Mouse (Mus musculus): ENCODE measurements around the gene Zfp511.

Gene Zfp511

DNA sequence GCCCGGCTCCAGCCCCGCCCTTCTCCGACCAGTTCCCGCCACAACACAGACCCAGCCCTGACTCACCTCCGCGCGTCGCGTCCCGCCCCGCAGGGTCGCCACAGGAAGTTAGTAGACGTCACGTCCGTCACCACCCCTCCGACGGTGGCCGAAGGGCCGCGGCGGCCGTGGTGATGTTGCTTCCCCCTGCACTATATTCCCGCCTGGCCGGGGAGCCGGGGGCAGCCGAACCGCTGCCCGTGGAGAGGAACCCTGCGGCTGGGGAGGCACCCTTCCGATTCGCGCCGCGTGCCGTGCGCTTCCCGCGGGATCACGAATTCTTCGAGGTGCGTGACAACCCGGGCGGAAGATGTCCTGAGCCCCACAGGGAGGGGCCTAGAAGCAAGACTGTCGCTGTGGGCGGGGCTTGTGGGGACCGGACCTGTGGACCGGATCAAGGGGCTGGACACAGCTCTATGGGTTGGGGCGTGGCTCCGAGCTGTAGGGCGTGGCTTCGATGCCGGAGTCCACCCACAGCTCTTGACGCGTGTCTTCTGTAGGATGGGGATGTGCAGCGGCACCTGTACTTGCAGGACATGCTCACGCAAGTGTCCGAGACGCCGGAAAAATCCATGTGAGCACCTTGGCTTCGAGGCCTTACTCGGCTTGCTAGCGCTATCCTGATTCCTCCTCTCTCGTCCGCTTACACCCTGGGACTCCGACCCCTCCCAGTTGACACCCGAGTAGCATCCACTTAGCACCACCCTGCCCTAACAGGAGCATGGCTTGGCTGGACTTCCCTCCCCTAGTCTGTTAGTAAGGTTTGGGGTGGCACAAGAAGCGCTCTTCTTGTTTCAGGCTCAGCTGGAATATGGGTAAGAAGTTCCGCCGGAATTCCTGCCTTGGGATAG is at the start of gene Zfp511, which contains the start of gene Tubgcp2:
Zfp511 (plus strand) TSS at position 111 of the 890 bp plus-strand sequence.
Tubgcp2 (minus strand) TSS at position 389 of the 890 bp plus-strand sequence.
- DNase-seq (ENCODE audit: low read depth), result peak; percentile 99

DNA sequence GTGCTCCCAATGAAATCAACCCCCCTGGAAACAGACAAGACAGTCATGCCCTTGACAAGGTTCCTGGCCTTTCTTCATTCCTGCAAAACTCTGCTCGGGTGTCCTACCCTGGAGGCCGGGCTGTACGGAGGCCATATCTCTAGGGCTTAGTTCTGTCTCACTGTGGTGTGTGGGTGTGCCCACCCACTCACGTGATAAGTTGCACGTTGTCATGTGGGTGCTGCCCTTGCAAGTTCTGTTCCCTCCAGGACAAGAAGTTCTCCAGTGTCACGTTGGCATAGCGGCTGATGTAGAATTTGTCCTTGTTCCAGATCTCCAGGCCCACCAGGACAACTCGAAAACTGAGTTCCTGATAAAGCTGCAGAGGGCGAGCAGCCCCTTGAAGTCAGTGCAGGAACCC is 47.9 kb upstream of the Zfp511 start:
- DNase-seq (ENCODE audit: low read depth), result no peak

DNA sequence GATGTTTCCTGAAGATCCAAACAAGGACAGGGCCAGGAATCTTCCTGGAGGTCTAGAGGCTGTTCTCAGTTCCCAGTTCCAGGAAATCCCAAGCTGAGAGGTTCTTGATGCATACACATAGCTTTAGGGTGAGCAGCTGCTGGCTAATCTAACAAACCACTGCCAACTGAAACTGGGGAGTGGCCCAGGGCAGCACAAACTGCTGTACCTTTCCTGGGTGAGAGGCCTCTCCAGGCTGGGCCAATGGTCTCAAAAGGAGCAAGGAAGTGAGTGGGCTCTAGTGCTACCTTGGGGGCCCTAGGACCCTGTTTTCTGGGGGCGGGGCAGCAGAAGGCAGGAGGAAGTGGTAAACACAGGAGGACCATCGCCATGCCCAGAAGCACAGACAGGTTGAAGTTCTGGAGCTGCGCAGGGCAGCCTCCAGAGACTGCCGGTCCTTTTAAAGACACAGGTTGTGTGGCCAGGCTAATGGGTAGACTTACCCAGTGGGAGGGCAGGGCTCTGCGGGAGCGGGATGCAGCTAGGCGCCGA is 45.3 kb upstream of the Zfp511 start:
- DNase-seq (ENCODE audit: low read depth), result no peak

DNA sequence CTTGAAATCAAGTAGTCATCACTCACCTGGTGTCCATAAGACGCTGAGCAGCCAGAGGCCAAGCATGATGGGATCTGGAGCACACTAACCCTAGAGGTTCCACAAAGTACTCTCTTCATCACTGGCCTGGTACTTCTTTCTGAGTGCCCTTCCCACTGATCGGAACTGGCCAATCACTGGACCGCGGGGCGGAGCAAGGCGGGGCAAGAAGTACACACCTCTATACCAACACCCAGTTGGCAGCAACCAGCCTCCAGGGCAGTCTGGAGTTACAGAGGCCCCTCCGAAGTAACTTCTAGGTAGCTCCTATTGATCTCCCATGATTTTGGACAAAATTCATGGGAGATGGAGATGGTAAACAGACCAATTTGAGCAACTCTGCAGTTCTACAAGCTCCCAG is 43.8 kb upstream of the Zfp511 start, which contains the start of gene Adam8:
Adam8 (minus strand) TSS at position 157 of the 400 bp plus-strand sequence.
- DNase-seq (ENCODE audit: low read depth), result peak; percentile 94

DNA sequence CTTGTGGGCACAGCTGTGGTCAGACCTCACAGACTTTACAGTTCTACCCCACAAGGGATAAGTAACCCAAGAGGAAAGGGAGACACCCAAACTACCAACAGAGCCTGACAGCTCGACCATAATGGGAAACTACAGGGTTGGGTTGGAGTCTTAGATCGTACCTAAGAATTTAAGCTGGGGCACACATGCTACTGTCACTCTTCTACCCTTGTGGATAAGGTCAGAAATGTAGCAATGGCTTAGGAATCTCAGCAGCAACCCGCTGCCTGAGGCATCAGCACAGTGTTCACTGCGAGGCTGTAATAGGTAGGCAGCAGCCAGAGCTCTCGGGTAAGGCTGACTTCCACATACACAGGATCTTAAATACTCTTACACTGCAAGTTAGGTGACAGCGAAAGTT is 42.7 kb upstream of the Zfp511 start:
- no peak for DNase-seq (ENCODE audit: low read depth)

DNA sequence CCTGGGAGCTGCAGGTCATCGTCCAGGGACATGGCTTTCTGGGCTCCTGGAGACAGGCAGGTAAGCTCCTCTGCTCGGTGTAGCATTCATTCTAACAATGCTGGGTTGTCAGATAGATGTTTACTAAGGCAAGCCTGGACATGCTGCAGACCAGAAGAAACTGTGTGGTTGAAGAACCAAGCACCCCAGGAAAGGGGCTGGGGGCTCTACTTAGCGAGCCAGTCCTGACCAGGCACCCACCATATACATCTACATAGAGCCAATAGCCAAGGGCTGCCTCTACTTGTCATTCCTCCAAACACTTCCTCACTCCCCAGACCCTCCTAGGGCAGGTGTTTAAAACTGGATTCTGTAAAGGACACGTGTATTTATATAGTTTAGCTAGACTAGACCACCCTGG is 42.0 kb upstream of the Zfp511 start:
- no peak for DNase-seq (ENCODE audit: low read depth)

DNA sequence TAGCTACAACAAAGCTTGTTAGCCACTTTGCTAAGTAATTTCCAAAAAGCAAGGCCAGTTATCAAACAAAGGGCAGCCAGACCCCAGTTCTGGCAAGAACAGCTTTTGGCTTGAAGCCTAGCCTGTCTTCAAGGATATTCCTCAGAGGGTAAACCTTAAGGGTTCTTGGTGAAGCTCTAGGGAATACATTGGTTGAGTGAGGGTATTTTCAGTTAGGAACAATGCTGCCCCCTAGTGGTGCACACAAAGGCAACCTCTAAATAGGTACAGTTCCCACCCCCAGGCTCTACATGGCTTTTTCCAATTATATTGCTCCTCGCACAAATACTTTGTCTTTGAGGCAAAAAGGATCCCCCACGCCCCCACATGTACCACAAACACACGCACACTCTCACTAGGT is 41.5 kb upstream of the Zfp511 start:
- peak; percentile 91 for DNase-seq (ENCODE audit: low read depth)

DNA sequence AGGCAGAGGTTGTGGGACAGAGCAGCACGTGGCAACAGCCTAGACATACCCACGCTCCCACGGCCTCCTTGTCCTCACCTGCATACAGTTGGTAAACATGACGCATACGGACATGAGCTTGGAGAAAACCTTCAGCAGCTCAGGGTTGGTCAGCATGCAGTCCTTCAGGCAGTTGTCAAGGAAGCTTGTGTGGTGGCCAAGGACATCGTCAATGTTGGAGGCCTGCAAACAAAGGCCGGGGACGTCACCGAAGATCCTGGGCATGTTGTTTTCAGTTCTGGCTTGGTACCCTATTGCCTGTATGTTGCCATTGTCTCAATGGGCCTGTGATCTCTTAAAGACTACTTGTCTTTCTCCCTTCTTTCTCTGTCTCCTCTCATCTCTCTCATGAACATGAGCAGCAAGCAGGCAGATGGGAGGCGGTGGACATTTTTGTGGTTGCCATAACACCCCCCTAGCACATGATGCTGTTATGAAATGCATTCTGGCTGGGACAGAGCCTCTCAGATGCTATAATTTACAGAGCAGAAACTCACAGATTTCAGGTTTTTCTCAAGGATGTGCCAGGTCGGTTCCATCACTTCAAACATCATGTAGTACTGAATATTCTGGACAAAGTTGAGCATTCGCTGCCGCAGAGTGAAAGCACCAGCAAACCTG is 37.4 kb upstream of the Zfp511 start:
- no peak for DNase-seq (ENCODE audit: low read depth)

DNA sequence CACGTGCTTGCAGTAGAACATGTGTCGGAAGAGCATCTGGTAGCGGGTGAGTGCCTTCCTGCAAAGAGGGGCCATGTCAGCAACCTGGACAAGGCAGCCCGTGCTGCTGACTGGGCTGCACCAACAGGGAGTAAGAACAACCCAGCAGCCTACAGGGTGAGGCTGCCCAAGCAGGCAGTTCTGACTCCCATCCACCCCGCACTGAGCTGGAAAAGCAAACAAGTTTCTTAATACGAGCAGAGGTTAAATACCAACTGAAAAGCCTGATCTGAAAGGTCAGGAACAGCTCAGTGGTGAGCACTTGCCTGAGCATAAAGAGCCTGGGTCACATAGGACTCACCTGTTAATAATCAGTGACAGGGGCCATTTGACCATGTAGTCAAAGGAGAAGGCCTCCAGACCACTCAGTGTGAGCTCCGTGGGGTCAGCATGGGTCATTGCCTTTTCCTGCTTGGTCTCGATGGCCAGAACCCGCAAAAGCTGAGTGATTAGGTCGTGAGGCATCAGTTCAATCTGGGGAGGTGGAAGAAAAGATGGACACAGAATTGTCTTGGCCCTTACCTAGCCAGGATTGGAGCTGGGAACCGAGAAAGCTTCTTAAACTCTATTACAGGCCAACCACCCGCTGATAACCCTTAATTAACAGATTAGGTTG is 35.0 kb upstream of the Zfp511 start:
- DNase-seq (ENCODE audit: low read depth), result no peak

DNA sequence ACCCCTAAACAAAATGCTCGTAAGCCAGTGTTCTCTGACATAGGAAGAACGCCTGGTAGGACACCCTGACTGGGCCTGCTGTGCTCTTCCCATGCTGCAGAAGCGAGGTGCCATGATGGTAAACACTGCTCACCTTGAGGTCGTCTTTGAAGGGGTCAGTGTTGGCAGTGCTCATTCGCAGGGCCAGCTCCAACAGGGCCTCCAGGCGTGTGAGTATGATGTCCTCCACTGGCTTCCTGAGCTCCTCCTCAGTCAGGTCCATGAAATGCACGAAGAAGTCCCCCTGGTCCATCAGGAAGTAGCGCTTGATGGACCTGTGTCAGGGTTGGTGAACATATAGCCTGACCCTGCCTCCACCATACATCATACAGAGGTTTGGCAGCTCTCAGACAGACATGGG is 31.5 kb upstream of the Zfp511 start:
- DNase-seq (ENCODE audit: low read depth), result no peak

DNA sequence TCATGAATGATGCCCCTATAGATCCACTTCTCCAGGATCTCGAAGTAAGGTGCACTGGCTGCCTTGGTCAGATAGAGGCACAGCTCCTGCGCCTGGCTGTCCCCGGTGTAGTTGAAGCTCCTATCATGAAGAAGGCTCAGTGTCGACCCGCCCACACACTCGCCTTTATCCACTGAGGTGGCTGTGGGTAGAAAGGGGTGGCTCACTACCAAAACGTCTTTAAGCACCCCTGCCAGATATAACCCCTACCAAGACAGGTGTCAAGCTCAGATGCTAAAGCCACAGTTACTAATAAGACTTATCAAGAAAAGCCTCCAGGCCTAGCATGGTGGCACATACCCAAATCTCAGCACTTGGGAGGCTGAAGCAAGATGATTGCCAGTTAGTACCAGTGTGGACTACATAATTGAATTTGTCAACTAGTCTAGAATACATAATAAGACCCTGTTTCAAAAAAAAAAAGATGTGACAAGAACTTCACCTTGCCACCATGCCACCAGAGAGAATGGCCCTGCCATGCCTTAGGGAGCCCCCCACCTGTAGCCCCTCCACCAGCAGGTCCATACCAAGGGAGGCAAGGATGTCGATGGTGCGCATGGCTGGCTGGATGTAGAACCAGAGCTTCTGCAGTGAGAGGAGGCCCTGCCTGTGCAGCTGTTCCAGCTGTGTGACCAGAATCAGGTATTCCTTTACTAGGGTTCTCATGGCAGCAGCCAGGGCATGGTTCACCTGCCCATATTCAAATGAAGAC is 29.2 kb upstream of the Zfp511 start:
- no peak for DNase-seq (ENCODE audit: low read depth)

DNA sequence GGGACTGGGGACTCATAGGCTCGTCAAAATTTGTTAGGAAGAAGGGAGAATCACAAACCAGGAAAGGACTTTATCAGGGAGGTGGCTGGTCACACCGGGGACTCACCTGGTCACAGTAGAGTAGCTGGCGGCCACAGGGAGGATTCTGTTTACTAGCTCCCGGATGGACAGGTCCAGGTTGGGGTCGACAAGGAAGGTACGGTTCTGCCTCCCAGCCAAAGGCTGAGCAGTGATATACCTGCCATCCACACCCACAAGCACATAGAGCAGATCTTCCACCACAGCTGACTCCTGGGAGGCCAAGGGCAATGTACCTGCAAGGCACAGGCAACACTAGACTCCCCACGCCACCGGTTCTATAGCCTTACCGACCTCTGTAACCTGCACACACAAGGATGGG is 28.4 kb upstream of the Zfp511 start:
- no peak for DNase-seq (ENCODE audit: low read depth)

DNA sequence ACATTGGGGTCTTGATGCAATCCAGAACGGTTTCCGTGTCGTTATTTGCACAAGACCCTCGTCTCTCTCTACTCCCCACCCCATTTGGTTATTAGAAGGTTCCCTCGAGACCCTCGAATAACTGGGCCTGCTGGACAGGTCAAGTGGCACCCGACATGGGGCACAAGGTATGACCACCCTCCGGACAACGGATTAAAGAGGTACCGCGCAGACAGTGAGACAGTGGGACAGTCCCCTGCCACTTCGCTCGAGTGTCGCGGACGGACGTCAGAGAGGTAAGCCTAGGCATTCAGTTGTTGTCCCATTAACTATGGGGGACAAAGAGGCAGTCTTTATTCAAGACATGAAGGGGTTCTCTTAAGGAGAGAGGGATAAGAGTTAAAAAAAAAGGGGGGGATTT is 24.9 kb upstream of the Zfp511 start:
- DNase-seq (ENCODE audit: low read depth), result no peak

DNA sequence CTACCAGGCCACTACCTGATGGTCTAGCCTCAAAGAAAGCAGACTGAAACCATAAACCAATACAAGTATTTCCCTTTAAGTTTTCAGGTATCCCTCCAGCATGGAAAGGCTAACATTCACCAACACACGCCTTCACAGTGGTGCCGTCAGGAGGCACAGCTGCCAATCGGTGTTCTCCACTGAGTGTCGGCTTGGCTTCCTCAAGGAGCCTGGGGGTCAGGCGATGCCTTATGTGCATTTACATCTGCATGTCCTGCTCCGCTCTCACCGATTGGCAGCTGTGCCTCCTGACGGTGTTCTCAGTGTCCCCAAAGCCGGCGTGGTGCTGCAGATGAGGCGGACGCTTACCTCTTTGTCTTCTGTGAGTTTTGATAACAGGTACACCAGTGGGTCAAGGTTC is 4.4 kb upstream of the Zfp511 start:
- DNase-seq (ENCODE audit: low read depth), result no peak

DNA sequence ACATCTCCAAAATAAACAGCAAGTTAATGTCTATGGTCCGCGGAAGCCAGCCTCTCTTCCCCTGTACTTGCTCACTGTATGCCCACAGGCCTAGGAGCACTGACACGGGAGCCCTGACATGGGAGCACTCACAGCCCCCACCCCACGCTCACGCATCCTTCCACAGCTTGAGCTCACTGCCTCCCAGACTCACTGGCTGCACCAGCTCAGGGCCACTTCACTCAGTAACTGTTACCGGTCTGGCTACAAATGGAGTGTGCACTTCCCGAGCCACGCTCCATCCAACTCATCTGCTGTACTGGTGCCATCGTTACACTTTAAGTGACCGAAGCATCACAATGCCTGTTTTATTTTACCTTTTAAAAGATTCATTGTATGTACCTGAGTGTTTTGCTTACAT is 3.8 kb upstream of the Zfp511 start:
- DNase-seq (ENCODE audit: low read depth), result no peak

DNA sequence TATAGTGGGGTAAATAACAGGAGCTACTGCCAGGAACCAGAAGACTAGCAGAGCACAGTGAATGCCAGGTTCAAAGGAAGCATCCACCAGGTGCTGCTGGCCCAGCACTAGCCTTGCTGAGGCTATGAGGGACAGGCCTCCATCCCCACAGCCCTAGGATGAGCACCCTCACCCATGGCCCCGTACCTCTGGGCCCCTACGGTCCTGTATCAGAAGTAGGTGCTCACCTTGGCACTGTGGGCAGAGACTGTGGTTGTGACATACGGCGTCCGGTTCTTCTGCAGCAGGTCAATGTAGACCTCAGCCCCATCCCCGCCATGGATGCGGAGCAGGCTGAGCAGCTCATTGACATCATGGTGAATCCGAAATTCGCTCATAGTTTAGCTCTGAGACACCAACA is 2.8 kb upstream of the Zfp511 start:
- DNase-seq (ENCODE audit: low read depth), result no peak

DNA sequence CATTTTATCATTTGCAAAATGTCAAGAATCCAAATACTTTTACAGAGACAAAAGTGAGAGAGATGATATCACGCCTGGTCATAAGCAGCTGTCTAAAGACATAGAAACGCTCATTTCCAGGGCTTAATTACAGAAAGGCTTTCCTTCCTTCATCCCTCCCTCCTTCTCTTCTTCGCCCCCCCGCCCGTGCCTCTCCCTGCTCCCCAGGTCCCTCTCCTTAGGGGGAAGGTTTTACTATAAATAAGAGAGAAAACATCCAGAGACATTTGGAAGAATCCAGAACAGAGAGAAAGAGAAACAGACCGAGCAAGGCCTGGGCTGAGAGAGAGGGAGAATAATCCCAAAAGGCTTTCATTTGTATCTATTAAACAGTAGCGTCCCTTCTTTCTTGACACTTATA is 735 bp upstream of the Zfp511 start:
- DNase-seq (ENCODE audit: low read depth), result peak; percentile 14

DNA sequence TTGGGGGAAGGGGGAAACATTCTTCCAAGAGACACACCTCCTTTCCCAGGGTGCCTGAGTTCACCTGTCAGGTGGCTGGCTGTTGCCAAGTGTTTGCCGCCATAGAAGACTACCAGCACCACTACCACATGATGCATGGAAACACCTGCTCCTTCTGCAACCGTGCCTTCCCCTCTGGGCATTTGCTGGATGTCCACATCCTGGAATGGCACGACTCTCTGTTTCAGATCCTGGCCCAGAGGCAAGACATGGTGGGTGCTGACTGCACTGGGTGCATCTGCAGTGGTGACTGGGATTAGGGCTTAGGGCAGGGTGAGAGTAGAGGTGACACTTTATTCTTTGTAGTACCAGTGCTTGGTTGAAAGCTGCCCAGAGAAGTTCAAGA is 972 bp downstream of the Zfp511 start:
- DNase-seq (ENCODE audit: low read depth), result no peak

DNA sequence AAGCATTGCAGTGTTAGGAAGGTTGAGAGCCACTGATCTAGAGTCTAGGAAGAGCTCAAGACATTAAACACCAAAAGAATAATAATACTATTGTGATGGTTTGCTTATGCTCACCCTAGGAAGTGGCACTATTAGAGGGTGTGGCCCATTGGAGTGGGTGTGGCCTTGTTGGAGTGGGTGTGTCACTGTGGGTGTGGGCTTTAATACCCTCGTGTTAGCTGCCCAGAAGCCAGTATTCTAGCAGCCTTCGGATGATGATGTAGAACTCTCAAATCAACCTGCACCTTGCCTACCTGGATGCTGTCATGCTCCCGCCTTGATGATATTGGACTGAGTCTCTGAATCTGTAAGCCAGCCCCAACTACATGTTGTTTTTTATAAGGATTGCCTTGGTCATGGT is 6.5 kb downstream of the Zfp511 start:
- DNase-seq (ENCODE audit: low read depth), result no peak

DNA sequence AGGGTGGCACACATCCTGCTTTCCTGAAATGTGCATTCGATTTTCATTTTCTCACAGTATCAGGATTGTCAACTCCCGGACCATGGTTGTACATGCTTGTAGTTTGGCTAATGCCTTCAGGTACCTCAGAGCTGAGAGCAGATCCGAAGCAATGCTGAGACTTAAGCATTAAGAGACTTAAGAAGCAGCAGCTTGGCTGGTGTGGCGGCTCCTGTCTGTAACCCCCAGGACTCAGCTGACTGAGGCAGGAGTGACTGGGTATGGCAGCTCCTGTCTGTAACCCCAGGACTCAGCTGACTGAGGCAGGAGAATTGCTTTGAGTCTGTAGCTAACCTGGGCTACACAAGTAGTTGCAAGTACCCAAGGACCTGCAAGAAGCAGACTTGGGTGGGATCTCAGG is 9.4 kb downstream of the Zfp511 start:
- no peak for DNase-seq (ENCODE audit: low read depth)

DNA sequence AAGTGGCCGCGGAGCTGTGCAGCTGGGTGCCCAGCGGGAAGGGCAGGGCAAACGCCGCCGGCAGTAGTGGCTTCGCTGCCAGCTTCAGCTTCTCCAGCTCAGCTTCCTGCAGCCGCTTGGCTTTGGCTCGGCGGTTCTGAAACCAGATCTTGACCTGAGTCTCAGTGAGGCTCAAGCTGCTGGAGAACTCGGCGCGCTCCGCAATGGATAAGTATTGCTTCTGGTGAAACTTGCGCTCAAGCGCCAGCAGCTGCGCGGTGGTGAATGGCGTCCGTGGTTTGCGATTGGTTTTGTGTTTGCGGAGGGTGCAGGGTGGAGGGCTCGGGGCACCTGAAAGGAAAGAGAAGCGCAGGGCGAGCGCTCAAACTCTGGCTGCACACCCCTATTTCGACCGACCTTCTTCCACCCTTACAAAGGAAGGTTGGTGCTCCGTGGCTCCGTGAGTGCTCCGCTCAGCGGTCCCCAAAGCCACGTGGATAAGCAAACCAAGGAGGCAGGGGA is 11.7 kb downstream of the Zfp511 start:
- DNase-seq (ENCODE audit: low read depth), result no peak
